Mouse (Mus musculus): ENCODE measurements around the gene Prr14l. TPM values are rescaled to one million over a fixed set of nuclear protein-coding genes. Genes with fewer than 3 reads are reported as not detected.
A peak's percentile ranks its signal among the peaks of the same experiment; 100 is the strongest.
"Not testable (repeated sequence)": the region's sequence is repeated elsewhere in the genome, so short reads cannot be mapped to it uniquely, and the experiment has no call there.

Prr14l gene
- total RNA-seq, 4 experiments from 2014 or later, result 5.0 to 5.8 (median 5.6) TPM

GRCm38 (mm10) chr5:32786454-32786853, 67.6 kb downstream of the Prr14l start:
- DNase-seq (ENCODE audit: low spot score), result not testable (repeated sequence)

DNA sequence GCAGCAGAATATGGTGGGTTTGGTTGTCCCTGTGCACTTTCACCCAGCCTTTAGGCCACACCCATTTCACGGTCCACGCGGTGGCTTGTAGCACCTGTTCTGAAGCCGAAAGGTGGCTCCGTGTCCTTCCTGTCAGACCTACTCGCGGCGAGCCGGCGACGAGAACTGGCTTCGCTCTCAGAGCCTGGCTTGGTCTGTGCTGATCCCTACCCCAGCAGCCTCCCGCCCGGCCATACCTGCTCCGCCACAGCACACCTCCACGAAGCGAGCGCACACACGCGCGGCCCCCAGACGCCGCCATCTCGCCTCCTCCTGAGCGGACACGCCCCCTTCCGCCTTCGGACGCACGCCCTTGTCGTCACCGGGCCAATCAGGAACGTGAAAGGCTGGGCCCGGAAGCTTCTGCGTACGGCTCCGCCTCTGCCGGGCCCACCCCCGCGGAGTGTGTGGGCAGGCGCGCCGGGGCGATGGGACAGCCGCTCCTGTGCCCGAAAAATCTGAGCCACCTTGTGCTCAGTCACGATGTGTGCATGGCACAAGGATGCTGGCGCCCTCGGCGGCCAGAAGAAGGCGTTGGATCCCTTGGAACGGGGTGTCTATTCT, 68.6 kb downstream of the Prr14l start, which contains the start of gene Pisd:
Gene Pisd, minus strand, starts transcription at position 334 of the 603 bp plus-strand sequence.
- DNase-seq (ENCODE audit: low spot score), result peak; percentile 93

- no peak for DNase-seq (ENCODE audit: low spot score)
Measured at GRCm38 (mm10) chr5:32784726-32785125, 69.3 kb downstream of the Prr14l start.

DNA sequence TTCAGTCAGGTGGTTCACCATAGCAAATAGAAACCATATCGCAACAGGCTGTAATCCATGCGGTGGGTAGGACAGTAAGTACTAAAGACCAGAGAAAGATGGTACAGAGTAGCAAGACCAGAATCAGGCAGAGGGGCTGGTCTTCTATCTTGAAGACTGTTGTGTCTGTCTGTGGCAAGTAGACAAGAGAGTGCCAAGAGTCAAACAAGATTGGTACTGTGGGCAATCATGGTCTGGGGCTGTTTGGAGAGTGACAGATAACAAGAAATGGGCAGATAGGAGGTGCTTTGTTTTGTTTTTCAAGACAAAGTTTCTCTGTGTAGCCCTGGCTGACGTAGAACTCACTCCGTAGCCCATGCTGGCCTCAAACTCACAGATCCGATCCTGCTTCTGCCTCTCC, 72.5 kb downstream of the Prr14l start:
- no peak for DNase-seq (ENCODE audit: low spot score)

- no peak for DNase-seq (ENCODE audit: low spot score)
Measured at GRCm38 (mm10) chr5:32778168-32778567, 75.9 kb downstream of the Prr14l start.

DNA sequence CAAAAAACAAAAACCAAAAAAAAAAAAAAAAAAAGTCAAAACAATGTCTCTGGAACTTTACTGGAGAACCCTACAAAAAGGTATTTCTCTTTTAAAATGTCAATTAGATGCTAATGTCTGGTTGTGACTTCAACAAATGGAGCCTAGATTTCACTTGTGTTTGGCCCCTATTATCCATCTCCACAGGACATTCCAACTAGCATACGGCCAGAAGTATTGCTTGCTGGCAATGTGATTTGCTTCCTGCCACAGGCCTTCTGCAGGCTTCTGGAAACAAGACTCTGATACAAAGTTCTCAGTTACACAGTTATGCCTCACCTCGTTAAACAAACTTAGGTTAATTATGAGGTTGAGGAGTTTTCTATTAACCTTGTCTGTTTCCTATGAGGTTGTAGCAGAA, 81.7 kb downstream of the Prr14l start:
- DNase-seq (ENCODE audit: low spot score), result no peak

GRCm38 (mm10) chr5:32767636-32768373, 86.3 kb downstream of the Prr14l start:
- DNase-seq (ENCODE audit: low spot score), result no peak

DNA sequence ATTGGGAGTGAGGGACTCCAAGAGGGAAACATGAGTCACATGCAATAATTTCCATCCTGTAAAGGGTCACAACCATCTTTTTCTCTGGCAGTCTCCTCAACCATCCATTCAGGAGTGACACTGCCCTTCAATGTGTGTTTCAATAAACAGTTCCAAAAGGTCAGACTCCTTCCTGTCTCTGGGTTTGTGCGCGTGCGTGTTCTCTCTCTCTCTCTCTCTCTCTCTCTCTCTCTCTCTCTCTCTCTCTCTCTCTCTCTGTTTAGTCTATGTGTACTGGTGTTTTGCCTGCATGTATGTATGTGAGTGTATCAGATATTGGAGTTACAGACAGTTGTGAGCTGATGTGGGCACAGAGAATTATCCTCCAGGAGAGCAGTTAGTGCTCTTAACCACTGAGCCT, 87.1 kb downstream of the Prr14l start:
- no peak for DNase-seq (ENCODE audit: low spot score)

DNA sequence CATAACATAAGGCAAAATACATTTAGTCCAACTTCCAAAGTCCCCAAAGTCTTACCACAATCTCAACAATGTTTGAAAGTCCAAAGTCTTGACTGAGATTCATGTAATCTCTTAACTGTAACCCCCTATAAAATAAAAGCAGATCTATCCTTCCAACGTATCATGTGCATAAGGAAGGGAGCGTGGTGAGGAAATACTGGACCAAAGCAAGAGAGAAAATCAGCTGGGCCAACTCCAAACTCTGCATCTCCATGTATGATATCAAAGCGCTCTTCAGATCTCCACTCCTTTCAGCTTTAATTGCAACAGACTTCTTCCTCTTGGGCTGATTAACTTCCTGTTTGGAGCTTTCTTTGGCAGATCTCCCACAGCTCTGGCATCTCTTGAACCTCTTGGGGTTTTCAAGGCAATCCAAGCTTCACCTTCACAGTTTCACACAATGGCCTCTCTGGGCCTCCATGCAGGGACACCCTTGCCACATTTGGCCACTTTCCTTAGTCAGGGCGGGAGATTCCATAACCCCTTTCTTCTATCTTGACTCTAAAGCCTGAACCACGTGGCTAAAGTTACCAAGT, 92.4 kb downstream of the Prr14l start:
- DNase-seq (ENCODE audit: low spot score), result peak; percentile 61

GRCm38 (mm10) chr5:32760787-32761186, 93.3 kb downstream of the Prr14l start:
- no peak for DNase-seq (ENCODE audit: low spot score)

GRCm38 (mm10) chr5:32760352-32760751, 93.7 kb downstream of the Prr14l start:
- not testable (repeated sequence) for DNase-seq (ENCODE audit: low spot score)

GRCm38 (mm10) chr5:32759662-32760061, 94.4 kb downstream of the Prr14l start:
- DNase-seq (ENCODE audit: low spot score), result no peak

- no peak for DNase-seq (ENCODE audit: low spot score)
Measured at GRCm38 (mm10) chr5:32756141-32756540, 97.9 kb downstream of the Prr14l start.

DNA sequence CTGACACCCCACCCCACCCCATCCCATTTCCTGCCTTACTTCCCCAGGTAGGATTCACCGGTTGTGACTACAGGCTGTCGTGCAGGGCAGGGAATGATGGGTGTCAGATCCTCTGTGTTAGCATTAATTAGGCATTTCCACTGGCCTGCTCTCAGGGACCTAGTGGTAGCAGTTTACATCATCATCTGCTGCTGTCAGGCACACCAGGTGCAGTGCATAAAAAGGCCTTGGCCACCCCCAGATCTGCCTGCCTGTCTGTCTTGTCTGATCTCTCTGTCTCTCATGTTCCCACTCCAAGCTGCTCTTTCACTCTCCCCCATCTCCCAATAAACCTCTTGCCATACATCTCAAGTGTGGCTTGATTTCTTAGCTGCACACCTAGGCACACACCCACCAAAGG, 102.3 kb downstream of the Prr14l start:
- DNase-seq (ENCODE audit: low spot score), result no peak

DNA sequence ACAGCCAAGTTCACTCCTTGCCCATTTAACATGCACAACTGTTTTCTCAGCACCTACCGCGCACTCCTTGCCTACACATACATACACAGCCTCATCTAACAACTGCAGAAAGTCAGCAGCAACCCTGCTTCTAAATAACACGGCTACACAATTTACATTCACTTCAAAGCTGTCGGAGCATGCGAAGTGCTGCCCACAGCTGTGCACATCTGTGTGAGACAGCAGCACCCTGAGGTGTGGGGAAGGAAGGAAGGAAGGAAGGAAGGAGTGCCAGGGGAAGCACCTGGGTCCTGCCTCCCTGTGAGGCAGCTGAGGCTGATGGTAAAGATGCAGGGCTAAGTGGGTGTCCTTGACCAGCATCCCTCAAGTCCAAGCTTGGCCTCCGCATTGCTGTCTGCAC, 105.1 kb downstream of the Prr14l start:
- DNase-seq (ENCODE audit: low spot score), result no peak

GRCm38 (mm10) chr5:32747650-32748375, 106.2 kb downstream of the Prr14l start:
- DNase-seq (ENCODE audit: low spot score), result peak; percentile 71

- DNase-seq (ENCODE audit: low spot score), result peak; percentile 92
Measured at GRCm38 (mm10) chr5:32745705-32746655, 108.1 kb downstream of the Prr14l start.

GRCm38 (mm10) chr5:32742149-32742548, 111.9 kb downstream of the Prr14l start:
- no peak for DNase-seq (ENCODE audit: low spot score)

GRCm38 (mm10) chr5:32741377-32741776, 112.7 kb downstream of the Prr14l start:
- not testable (repeated sequence) for DNase-seq (ENCODE audit: low spot score)

DNA sequence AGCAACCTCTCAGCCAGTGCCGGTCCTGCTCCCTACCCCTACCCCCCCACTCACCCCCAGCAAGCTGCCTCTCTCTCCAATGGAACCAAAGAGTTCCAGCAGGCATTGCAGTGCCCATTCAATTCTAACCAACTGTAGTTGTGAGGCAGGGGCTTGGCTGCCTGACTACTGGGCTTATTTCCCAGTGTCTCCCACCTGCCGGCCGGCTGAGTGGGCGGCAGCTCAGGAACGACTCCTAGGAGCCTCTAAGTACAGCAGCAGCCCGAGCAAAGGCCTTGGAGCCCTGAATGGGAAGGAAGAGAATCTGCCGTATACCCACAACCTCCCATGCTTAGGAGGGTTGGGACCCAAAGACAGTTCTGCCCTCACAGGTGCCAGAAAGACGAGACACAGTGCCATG, 113.2 kb downstream of the Prr14l start:
- not testable (repeated sequence) for DNase-seq (ENCODE audit: low spot score)

DNA sequence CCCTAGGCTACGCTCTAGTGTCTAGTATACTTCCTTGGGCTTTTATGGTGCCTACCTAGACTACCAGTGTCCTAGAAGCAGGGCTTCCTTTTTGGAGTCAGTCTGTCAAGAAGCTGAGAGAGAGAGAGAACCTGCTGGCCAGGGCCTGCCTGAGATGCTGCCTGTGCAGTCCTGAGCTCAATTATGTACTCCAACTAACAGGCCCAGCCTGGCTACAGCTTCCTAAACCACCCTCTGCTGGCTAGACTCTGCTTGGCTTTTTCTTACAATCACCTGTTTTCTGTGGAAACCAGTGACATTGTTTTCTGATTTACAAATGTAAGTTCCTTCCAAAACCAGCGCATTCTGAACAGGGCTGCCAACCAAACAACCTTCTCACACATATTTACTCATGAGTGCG, 113.9 kb downstream of the Prr14l start:
- no peak for DNase-seq (ENCODE audit: low spot score)
